Mouse (Mus musculus) stomach, embryonic 14.5 days (tissue): Measurements from ENCODE around the gene Dsp. TPM values are rescaled to one million over a fixed set of nuclear protein-coding genes. Genes with fewer than 3 reads are reported as not detected.

Experiments used
- ATAC-seq: fragments of 200-750 bp; cut with Nextera tagmentation; 2 replicates; pipeline ENCODE4 v1.8.0; 2017; ENCODE audit warnings: low read depth, moderate TSS enrichment; ENCODE audit not compliant: insufficient number of reproducible peaks, insufficient read depth, low FRiP score
- H3K27ac ChIP-seq: fragments of 300-500 bp; sonication (generic); 2 replicates; pipeline ENCODE4 v1.5.1; 2014; ENCODE audit warnings: mild to moderate bottlenecking, low read length, moderate library complexity, mixed read lengths
- H3K27me3 ChIP-seq: fragments of 300-500 bp; sonication (generic); 2 replicates; pipeline ENCODE4 v1.6.1; 2014; ENCODE audit warnings: low read length, control low read depth, mixed read lengths; ENCODE audit not compliant: control insufficient read depth, insufficient read depth
- H3K36me3 ChIP-seq: fragments of 300-500 bp; sonication (generic); 2 replicates; pipeline ENCODE4 v1.6.1; 2014; ENCODE audit warnings: mild to moderate bottlenecking, control low read depth, low read length, moderate library complexity, mixed read lengths; ENCODE audit not compliant: control insufficient read depth, insufficient read depth
- H3K4me1 ChIP-seq: fragments of 300-500 bp; sonication (generic); 2 replicates; pipeline ENCODE4 v1.6.1; 2014; ENCODE audit warnings: low read length, control low read depth, mixed read lengths; ENCODE audit not compliant: control insufficient read depth, insufficient read depth
- H3K4me2 ChIP-seq: fragments of 300-500 bp; sonication (generic); replicated peaks from 2 replicates; pipeline ENCODE4 v1.6.1; 2014; ENCODE audit warnings: low read depth, low read length, control low read depth
- H3K4me3 ChIP-seq: fragments of 300-500 bp; sonication (generic); 2 replicates; pipeline ENCODE4 v1.5.1; 2014; ENCODE audit warnings: low read depth, low read length, control low read depth
- H3K9ac ChIP-seq: fragments of 300-500 bp; sonication (generic); replicated peaks from 2 replicates; pipeline ENCODE4 v1.6.1; 2014; ENCODE audit warnings: low read depth, mild to moderate bottlenecking, control low read depth, low read length, moderate library complexity, mixed read lengths
- H3K9me3 ChIP-seq: fragments of 300-500 bp; sonication (generic); 2 replicates; pipeline ENCODE4 v1.6.1; 2016; ENCODE audit warnings: low read depth, low read length, control low read depth; ENCODE audit not compliant: control insufficient read depth
- WGBS: fragments of 180-500 bp; shearing (Covaris S2); extraction: QIAGEN DNeasy Blood & Tissue Kit; methylation state at CpG from one replicate; pipeline ENCODE4 v1.1.7; 2014; 5-methylcytosine and 5-hydroxymethylcytosine counted together
- polyA plus RNA-seq: library from polyadenylated mRNA; unstranded; fragments of >200 nt; fragmentation: Nextera tagmentation; extraction: Ambion mirVana; gene quantifications from 2 replicates; pipeline ENCODE4 v1.2.1, GENCODE M21; 2014

The Dsp gene
- polyA plus RNA-seq, 1 experiment from 2014 or later, result 31.0 TPM

DNA sequence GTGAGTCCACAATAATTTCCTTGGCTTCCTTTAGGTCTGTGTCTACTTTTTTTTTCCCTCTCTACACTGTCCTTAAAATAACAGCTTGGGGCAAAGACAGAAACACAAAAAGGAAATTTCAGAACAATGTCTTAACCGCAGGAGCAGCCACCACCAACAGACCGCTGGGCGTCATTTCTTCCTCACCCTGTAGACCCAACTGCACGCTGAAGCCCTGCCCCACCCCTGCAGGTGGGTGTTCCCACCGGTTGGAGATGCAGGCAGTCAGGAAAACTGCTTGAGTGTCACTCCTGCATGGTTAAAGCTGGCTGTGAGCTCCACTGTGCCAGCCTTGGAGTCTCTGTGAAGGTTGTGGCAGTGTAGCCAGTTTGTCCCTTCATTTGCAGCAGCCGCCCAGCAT lies 6.5 kb downstream of the Dsp start:
- H3K9ac ChIP-seq, result no peak overlapping the region
- no peak overlapping the region for H3K27ac ChIP-seq
- WGBS, result 41% methylated on average over 6 of the region's 6 CpGs
- H3K27me3 ChIP-seq, result no peaks in the 10 kb centered on the region
- no peak for ATAC-seq
- no peak overlapping the region for H3K4me3 ChIP-seq
- H3K4me2 ChIP-seq, result no peak overlapping the region
- H3K4me1 ChIP-seq, result peaks cover 4% of the 10 kb centered on the region; the same call in 1 of the 2 replicates
- H3K36me3 ChIP-seq, result no peaks in the 10 kb centered on the region
- no peaks in the 10 kb centered on the region for H3K9me3 ChIP-seq

DNA sequence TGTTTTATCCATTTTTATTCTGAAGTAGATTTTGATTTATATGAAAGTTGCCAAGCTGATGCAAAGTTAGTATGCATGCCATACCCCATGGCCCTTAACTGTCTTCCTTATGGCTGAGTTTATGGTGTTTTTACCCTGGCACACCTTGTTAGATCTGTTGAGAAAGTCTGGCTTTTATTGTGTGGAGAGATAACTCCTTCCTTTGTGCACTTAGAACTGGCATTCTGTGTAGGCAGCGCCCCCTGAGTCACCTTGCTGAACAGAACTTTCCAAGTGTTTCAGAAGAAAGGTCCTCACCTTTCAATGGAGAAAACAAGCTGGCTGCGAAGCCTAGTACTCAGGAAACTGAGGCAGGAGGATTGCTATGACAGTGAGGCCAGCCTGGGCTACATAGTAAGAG lies 10.9 kb downstream of the Dsp start:
- Histone ChIP-seq H3K4me1 (peaks cover 3% of the 10 kb centered on the region; the same call in 1 of the 2 replicates), H3K9ac (no peak overlapping the region), H3K36me3 (no peaks in the 10 kb centered on the region; the same call in 1 of the 2 replicates), H3K4me3 (no peak overlapping the region), H3K9me3 (no peaks in the 10 kb centered on the region), H3K27me3 (no peaks in the 10 kb centered on the region), H3K4me2 (no peak overlapping the region), H3K27ac (no peak overlapping the region; the same call in 1 of the 2 replicates)
- no peak for ATAC-seq
- WGBS, result 82% methylated on average over 2 of the region's 2 CpGs

DNA sequence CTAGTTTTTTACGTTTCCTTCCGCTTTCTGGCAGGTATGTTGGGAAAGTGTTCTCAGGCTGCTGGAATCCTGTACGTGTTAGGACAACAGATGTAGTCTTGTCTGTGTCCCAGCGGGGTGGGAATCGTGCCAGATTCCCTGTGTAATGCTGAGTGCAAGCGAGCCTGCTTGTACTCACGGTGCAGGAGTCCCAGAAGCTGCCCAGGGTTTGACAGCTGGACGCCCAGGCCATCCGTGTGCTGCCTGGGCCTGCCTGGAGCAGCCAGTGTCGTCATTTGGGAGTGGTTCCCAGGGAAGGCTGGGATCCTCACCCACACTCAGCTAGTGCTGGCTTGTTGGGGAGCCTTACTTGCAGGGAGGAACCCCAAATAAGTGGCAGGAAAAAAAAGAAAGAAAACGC lies 11.6 kb downstream of the Dsp start:
- ATAC-seq, result peak; percentile 83
- Histone ChIP-seq H3K4me1 (peaks cover 2% of the 10 kb centered on the region; the same call in 1 of the 2 replicates), H3K9ac (no peak overlapping the region), H3K9me3 (no peaks in the 10 kb centered on the region), H3K36me3 (no peaks in the 10 kb centered on the region; the same call in 1 of the 2 replicates), H3K4me3 (no peak overlapping the region), H3K27ac (no peak overlapping the region), H3K4me2 (no peak overlapping the region), H3K27me3 (no peaks in the 10 kb centered on the region)
- WGBS, result 24% methylated on average over 11 of the region's 11 CpGs

DNA sequence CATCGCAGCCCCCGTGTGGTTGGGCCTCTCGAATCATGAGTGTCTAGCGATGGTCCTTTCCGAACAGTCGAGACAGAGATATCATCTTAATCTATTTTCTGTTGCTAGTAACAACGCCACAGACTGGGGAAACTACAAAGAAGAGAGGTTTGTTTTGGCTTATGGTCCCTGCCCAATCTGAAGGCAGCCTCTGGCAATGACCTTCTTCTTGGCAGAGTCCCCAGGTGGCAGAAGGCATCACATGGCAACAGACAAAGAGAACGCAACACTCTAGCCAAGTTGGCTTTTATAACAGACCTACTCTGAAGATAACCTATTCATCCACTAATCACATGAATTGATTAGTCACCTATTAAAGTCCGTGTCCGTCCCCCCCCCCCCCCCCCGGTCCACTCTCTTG lies 13.8 kb downstream of the Dsp start:
- Histone ChIP-seq H3K4me1 (no peaks in the 10 kb centered on the region; the same call in 1 of the 2 replicates), H3K27me3 (no peaks in the 10 kb centered on the region), H3K9ac (no peak overlapping the region), H3K4me2 (no peak overlapping the region), H3K27ac (no peak overlapping the region), H3K9me3 (no peaks in the 10 kb centered on the region), H3K36me3 (no peaks in the 10 kb centered on the region; the same call in 1 of the 2 replicates), H3K4me3 (no peak overlapping the region)
- WGBS, result 83% methylated on average over 11 of the region's 11 CpGs
- no peak for ATAC-seq

DNA sequence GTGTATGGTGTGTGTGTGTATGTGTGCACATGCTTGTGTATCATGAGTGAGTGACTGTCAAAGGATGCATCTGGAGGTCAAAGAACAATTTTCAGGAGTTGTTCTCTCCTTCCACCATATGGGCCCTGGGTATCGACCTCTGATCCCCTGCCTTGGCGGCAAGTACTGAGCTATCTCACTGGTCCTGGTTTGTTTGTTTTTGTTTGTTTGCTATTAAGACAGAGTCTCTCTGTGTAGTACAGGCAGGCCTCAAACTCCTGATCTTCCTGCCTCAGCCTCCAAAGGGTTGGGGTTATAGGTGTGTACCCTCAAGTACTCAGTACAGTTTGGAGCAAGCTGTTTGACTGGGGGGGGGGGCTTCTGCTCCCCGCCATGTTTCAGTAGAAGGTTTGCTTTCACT lies 16.0 kb downstream of the Dsp start:
- H3K4me1 ChIP-seq, result peaks cover 3% of the 10 kb centered on the region; the same call in 1 of the 2 replicates
- 82% methylated on average over 3 of the region's 3 CpGs for WGBS
- H3K27me3 ChIP-seq, result no peaks in the 10 kb centered on the region
- no peaks in the 10 kb centered on the region; the same call in 1 of the 2 replicates for H3K36me3 ChIP-seq
- no peak for ATAC-seq
- H3K27ac ChIP-seq, result no peak overlapping the region
- no peak overlapping the region for H3K4me2 ChIP-seq
- no peak overlapping the region for H3K9ac ChIP-seq
- no peak overlapping the region for H3K4me3 ChIP-seq
- no peaks in the 10 kb centered on the region for H3K9me3 ChIP-seq

DNA sequence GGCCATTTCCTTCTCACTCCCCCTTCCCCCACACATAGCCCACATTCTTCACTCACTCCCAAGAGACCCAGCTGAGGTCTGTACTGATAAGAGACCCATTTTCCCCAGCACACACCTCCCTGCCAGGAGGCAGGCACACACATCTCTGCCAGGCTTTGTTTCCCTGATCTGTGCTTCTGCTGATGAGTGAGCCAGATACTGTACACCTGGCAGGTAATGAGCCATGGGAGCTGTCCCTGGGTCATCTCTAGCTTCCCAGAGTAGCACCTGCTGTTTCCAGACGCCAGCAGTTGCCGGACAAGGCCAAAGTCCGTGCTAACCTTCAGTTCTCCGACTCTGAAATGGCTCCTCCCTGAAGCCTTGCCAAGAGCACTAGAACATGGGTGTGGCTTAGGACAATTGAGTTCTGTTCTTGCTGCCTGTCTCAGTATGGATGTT lies 19.6 kb downstream of the Dsp start:
- ATAC-seq, result peak; percentile 87
- Histone ChIP-seq H3K27ac (no peak overlapping the region; the same call in 1 of the 2 replicates), H3K4me1 (0 out of 2 replicates have a peak, but pooled peaks cover 3% of the 10 kb centered on the region), H3K4me3 (no peak overlapping the region), H3K27me3 (no peaks in the 10 kb centered on the region), H3K4me2 (0 out of 2 replicates have a peak overlapping the region, but pooled peaks have one; percentile 4), H3K36me3 (peaks cover 4% of the 10 kb centered on the region; the same call in 1 of the 2 replicates), H3K9ac (no peak overlapping the region), H3K9me3 (no peaks in the 10 kb centered on the region)
- 14% methylated on average over 4 of the region's 4 CpGs for WGBS

DNA sequence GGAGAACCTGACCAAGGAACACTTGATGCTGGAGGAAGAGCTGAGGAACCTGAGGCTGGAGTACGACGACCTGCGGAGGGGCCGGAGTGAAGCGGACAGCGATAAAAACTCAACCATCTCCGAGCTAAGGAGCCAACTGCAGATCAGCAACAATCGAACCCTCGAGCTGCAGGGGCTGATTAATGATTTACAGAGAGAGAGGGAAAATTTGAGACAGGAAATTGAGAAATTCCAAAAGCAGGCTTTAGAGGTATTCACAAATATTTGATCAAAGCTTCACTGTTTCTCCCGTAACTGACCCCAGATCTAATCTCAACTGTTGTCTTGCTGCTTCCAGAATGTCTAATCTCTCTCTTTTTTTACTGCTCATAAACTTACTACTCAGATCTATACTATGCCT lies 42.3 kb downstream of the Dsp start:
- Histone ChIP-seq H3K9me3 (peaks cover 31% of the 10 kb centered on the region), H3K36me3 (peaks cover 20% of the 10 kb centered on the region; the same call in 1 of the 2 replicates), H3K9ac (no peak overlapping the region), H3K27me3 (no peaks in the 10 kb centered on the region), H3K4me3 (no peak overlapping the region), H3K4me2 (no peak overlapping the region), H3K27ac (no peak overlapping the region), H3K4me1 (no peaks in the 10 kb centered on the region)
- no peak for ATAC-seq
- 65% methylated on average over 10 of the region's 10 CpGs for WGBS

DNA sequence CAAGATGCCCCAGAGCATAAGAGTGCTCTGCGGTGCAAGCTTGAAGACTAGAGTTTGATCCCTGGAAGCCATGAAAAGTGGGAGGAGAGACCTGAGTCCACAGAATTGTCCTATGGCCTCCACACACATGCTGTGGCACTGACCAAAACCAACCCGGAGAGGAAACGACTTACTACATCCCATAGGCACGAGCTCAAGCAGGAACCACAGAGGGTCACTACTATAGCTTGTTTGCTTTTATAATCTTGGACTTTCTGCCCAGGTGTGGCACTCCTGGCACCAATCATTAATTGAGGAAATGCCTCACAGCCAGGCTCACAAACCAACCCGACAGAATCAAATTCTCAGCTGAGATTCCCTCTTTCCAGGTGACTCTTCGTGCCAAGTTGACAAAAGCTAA lies 50.3 kb downstream of the Dsp start:
- ATAC-seq, result no peak
- Histone ChIP-seq H3K27ac (no peak overlapping the region), H3K27me3 (no peaks in the 10 kb centered on the region), H3K4me1 (peaks cover 9% of the 10 kb centered on the region; the same call in 1 of the 2 replicates), H3K4me2 (no peak overlapping the region), H3K9me3 (peaks cover 13% of the 10 kb centered on the region), H3K4me3 (no peak overlapping the region), H3K36me3 (peaks cover 4% of the 10 kb centered on the region; the same call in 1 of the 2 replicates), H3K9ac (no peak overlapping the region)
- 70% methylated on average over 6 of the region's 6 CpGs for WGBS

DNA sequence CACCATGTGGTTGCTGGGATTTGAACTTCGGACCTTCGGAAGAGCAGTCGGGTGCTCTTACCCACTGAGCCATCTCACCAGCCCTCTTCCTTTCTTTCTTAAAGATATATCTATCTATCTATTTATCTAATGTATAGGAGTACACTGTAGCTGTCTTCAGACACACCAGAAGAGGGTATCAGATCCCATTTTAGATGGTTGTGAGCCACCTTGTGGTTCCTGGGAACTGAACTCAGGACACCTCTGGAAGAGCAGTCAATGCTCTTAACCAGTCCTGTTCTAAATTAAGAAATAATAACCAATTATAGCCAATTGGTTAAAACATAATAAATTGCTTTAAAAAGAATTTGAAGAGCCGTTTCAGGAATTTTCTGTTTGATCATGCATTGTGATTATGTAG lies 53.1 kb downstream of the Dsp start:
- peaks cover 10% of the 10 kb centered on the region; the same call in 1 of the 2 replicates for H3K4me1 ChIP-seq
- no peak overlapping the region for H3K27ac ChIP-seq
- H3K4me3 ChIP-seq, result peak overlapping the region; percentile 83
- WGBS, result 66% methylated on average over 4 of the region's 4 CpGs
- H3K27me3 ChIP-seq, result no peaks in the 10 kb centered on the region
- H3K36me3 ChIP-seq, result no peaks in the 10 kb centered on the region
- no peaks in the 10 kb centered on the region for H3K9me3 ChIP-seq
- peak overlapping the region; percentile 43 for H3K4me2 ChIP-seq
- ATAC-seq, result no peak
- no peak overlapping the region for H3K9ac ChIP-seq
